Mouse (Mus musculus) embryonic facial prominence, embryonic 12.5 days (tissue): ENCODE results near the gene Tdp1. TPM values are rescaled to one million over a fixed set of nuclear protein-coding genes. Genes with fewer than 3 reads are reported as not detected.

Experiments used
- ATAC-seq: fragments of 200-750 bp; cut with Nextera tagmentation; 2 replicates; pipeline ENCODE4 v1.8.0; 2017; ENCODE audit not compliant: insufficient number of reproducible peaks, insufficient read depth, low FRiP score, low TSS enrichment
- H3K27ac ChIP-seq: fragments of 300-500 bp; sonication (generic); 2 replicates; pipeline ENCODE4 v1.5.1; 2016; ENCODE audit warnings: mild to moderate bottlenecking
- H3K27me3 ChIP-seq: fragments of 300-500 bp; sonication (generic); 2 replicates; pipeline ENCODE4 v1.6.1; 2016; ENCODE audit warnings: mild to moderate bottlenecking, moderate library complexity
- H3K36me3 ChIP-seq: fragments of 300-500 bp; sonication (generic); 2 replicates; pipeline ENCODE4 v1.6.1; 2016; ENCODE audit warnings: mild to moderate bottlenecking
- H3K4me1 ChIP-seq: fragments of 300-500 bp; sonication (generic); 2 replicates; pipeline ENCODE4 v1.6.1; 2016
- H3K4me2 ChIP-seq: fragments of 300-500 bp; sonication (generic); replicated peaks from 2 replicates; pipeline ENCODE4 v1.6.1; 2016; ENCODE audit warnings: mild to moderate bottlenecking, moderate library complexity
- H3K4me3 ChIP-seq: fragments of 300-500 bp; sonication (generic); 2 replicates; pipeline ENCODE4 v1.5.1; 2016; ENCODE audit warnings: mild to moderate bottlenecking
- H3K9ac ChIP-seq: fragments of 300-500 bp; sonication (generic); 2 replicates; pipeline ENCODE4 v1.6.1; 2016; ENCODE audit warnings: mild to moderate bottlenecking, moderate library complexity
- H3K9me3 ChIP-seq: fragments of 300-500 bp; sonication (generic); 2 replicates; pipeline ENCODE4 v1.6.1; 2016; ENCODE audit warnings: mild to moderate bottlenecking, moderate library complexity
- WGBS: fragments of 180-500 bp; shearing (Covaris S2); methylation state at CpG from one replicate; pipeline ENCODE4 v1.1.7; 2016; 5-methylcytosine and 5-hydroxymethylcytosine counted together
- polyA plus RNA-seq: library from polyadenylated mRNA; unstranded; fragments of >200 nt; fragmentation: Nextera tagmentation; extraction: Ambion mirVana; gene quantifications from 2 replicates; pipeline ENCODE4 v1.2.1, GENCODE M21; 2016

Gene Tdp1
- polyA plus RNA-seq: 71.5 and 76.6 TPM in 2 replicates

DNA sequence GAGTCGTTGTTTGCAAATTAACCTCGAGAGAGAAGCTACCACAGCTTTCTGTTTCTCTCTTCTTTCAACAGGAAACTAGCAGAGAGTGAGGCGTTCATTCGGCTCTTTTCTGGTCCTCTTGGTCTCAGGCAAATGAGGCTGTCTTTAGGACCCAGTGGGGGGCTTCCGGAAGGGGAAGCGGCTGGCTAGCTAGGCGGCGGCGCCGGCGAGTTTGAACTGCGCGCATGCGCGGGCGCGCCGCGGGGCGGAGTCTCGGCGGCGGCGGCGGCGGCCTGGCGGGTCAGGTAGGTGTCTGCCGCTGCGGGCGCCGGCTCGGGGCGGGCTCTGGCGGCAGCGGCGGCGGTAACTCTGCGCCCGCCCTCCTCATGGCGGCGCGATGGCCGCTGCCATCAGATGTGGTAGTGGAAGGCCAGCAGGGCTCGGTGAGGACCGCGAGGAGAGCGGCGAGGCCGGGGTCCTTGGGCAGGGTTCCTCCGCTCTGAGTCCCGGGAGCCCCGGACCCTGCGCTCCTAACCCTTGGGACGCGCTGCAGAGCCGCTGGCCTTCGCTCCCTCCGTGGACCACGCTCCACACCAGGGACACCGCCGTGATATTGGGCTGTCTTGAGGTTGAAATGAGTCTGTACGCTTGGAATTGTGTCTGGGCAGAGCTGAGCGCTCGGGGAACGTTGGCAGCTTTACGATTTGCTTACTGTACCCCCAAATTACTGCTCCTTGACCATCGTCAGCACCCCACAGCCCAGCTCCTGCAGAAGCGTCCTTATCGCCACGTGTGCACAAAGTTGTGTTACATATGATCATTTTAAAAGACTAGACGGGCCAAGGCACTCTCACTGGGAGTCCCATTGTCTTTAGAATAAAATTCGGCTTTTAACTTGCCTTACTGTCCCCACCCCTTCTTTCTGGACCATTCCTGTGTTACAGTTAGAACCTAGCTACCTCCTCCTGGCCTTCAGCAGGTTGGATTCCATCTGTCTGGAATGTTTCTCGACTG lies at the start of gene Tdp1, which contains the start of gene Efcab11:
Gene Tdp1 (plus strand): TSS at position 249 of the 993 bp plus-strand sequence.
Gene Efcab11 (minus strand): TSS at position 171 of the 993 bp plus-strand sequence.
- peak; percentile 83 for ATAC-seq
- no peaks in the 10 kb centered on the region for H3K27me3 ChIP-seq
- WGBS: under 1% methylated on average over 73 of the region's 73 CpGs
- H3K9ac ChIP-seq: peak within 1 kb of the TSS; percentile 90
- peak within 1 kb of the TSS; percentile 89 for H3K27ac ChIP-seq
- H3K4me1 ChIP-seq: peaks cover 18% of the 10 kb centered on the region
- H3K4me3 ChIP-seq: peak within 1 kb of the TSS; percentile 86
- peak within 1 kb of the TSS; percentile 91 for H3K4me2 ChIP-seq
- H3K9me3 ChIP-seq: no peaks in the 10 kb centered on the region
- H3K36me3 ChIP-seq: 0 out of 2 replicates have a peak, but pooled peaks cover 4% of the 10 kb centered on the region

DNA sequence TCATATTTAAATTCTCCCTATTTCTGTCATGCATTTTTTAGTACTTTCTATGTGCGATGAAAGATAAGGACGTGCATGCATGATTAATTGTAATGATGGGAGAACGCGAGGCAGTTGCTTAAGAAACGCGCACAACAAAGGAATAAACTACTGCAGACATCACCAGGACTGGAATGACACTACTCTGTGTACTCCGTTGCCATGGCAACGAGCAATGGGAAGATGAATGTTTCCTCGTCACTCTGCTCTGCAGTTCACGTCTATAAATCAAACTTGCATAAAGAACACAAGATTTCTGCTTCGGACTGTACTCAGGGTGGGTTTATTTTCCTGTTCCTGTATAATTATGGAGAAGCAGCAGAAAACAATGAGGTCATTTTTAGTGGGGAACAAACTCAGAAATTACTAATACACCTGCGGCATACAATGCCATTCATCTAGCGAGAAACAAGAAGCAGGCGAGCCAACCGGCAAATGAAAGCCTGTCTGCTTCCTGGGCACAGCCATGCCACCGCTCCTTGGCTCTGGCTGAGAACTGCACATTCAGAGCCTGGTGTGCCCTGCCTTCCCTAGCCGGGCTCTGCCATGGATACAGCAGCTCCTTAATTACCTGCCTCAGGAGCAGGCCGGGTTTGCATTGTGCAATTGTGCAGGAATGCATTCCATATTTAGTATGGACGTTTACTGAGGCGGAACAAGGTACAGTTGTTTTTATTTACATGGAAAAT lies 47.7 kb upstream of the Tdp1 start:
- H3K4me2 ChIP-seq: no peak overlapping the region
- no peak overlapping the region for H3K9ac ChIP-seq
- H3K9me3 ChIP-seq: peaks cover 4% of the 10 kb centered on the region; the same call in 1 of the 2 replicates
- no peaks in the 10 kb centered on the region for H3K27me3 ChIP-seq
- H3K4me3 ChIP-seq: no peak overlapping the region
- no peak overlapping the region for H3K27ac ChIP-seq
- H3K36me3 ChIP-seq: peaks cover 4% of the 10 kb centered on the region; the same call in 1 of the 2 replicates
- 0 out of 2 replicates have a peak, but pooled peaks cover 3% of the 10 kb centered on the region for H3K4me1 ChIP-seq
- no peak for ATAC-seq
- WGBS: 81% methylated on average over 20 of the region's 20 CpGs

- H3K4me3 ChIP-seq: no peak overlapping the region
- peaks cover 4% of the 10 kb centered on the region; the same call in 1 of the 2 replicates for H3K36me3 ChIP-seq
- no peaks in the 10 kb centered on the region for H3K27me3 ChIP-seq
- H3K4me2 ChIP-seq: no peak overlapping the region
- no peak for ATAC-seq
- H3K4me1 ChIP-seq: 0 out of 2 replicates have a peak, but pooled peaks cover 3% of the 10 kb centered on the region
- no peak overlapping the region for H3K27ac ChIP-seq
- H3K9ac ChIP-seq: no peak overlapping the region
- peaks cover 4% of the 10 kb centered on the region; the same call in 1 of the 2 replicates for H3K9me3 ChIP-seq
- 82% methylated on average over 5 of the region's 5 CpGs for WGBS
These were observed 46.8 kb upstream of the Tdp1 start for GRCm38 (mm10) chr12:99837528-99837927.

- WGBS: 71% methylated on average over 11 of the region's 11 CpGs
These were observed 46.2 kb upstream of the Tdp1 start for GRCm38 (mm10) chr12:99838109-99838508.

DNA sequence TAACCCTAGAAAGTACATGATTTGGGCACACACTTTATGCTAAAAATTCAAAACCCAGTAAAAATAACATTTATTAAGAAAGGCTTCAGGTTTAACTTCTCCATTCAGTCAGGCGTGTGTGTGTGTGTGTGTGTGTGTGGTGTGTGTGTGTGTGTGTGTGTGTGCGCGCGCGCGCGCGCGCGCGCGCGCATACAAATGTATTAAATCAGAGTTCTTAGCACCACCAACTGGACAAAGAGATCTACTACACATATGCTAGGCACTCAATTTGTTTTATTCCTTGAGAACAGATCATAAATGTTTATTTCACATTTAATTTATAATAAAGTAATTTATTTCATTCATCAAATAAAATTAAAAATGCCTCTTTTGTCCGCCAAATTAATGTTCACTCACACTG lies 45.6 kb upstream of the Tdp1 start:
- Histone ChIP-seq H3K4me2 (no peak overlapping the region), H3K27ac (no peak overlapping the region), H3K9ac (no peak overlapping the region), H3K4me1 (0 out of 2 replicates have a peak, but pooled peaks cover 3% of the 10 kb centered on the region), H3K36me3 (no peaks in the 10 kb centered on the region), H3K9me3 (no peaks in the 10 kb centered on the region), H3K27me3 (no peaks in the 10 kb centered on the region), H3K4me3 (no peak overlapping the region)
- 80% methylated on average over 14 of the region's 14 CpGs for WGBS
- no peak for ATAC-seq

More at GRCm38 (mm10) chr12:99838109-99838508, 46.2 kb upstream of the Tdp1 start:
- no peak for ATAC-seq
- no peak overlapping the region for H3K27ac ChIP-seq
- peaks cover 3% of the 10 kb centered on the region; the same call in 1 of the 2 replicates for H3K36me3 ChIP-seq
- no peaks in the 10 kb centered on the region for H3K27me3 ChIP-seq
- peaks cover 4% of the 10 kb centered on the region; the same call in 1 of the 2 replicates for H3K9me3 ChIP-seq
- H3K4me3 ChIP-seq: no peak overlapping the region
- H3K9ac ChIP-seq: no peak overlapping the region
- H3K4me2 ChIP-seq: no peak overlapping the region
- 0 out of 2 replicates have a peak, but pooled peaks cover 3% of the 10 kb centered on the region for H3K4me1 ChIP-seq

GRCm38 (mm10) chr12:99844951-99845350 lies 39.4 kb upstream of the Tdp1 start:
- Histone ChIP-seq H3K9me3 (no peaks in the 10 kb centered on the region), H3K4me3 (no peak overlapping the region), H3K27me3 (no peaks in the 10 kb centered on the region), H3K27ac (no peak overlapping the region), H3K36me3 (no peaks in the 10 kb centered on the region), H3K4me1 (no peaks in the 10 kb centered on the region), H3K9ac (no peak overlapping the region), H3K4me2 (no peak overlapping the region)
- WGBS: 91% methylated on average over 8 of the region's 8 CpGs
- ATAC-seq: no peak

GRCm38 (mm10) chr12:99849996-99850395 lies 34.3 kb upstream of the Tdp1 start:
- Histone ChIP-seq H3K36me3 (no peaks in the 10 kb centered on the region), H3K9me3 (no peaks in the 10 kb centered on the region), H3K4me2 (no peak overlapping the region), H3K27ac (no peak overlapping the region), H3K27me3 (no peaks in the 10 kb centered on the region), H3K4me1 (no peaks in the 10 kb centered on the region), H3K9ac (no peak overlapping the region), H3K4me3 (no peak overlapping the region)
- no peak for ATAC-seq
- 87% methylated on average over 2 of the region's 2 CpGs for WGBS

GRCm38 (mm10) chr12:99853323-99854258 lies 30.7 kb upstream of the Tdp1 start:
- WGBS: 79% methylated on average over 14 of the region's 14 CpGs

DNA sequence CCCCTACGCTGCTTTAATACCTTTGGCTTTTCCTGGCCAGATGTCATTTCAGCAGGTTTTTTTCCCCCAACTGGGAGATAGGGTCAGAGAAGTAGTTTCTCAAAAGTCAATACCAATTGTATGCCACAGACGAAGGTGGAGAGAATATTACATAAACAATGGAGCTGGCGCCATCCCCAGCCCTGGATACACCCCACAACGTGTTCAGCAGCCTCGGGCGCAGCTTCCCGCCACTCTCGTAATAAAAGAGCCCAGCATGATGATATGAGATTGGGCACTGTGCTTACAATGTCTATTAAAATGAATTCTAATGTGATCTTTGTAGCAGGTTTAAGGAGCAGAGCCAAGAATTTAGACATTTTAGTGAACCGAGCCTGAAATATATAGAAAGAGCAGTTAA lies 28.3 kb upstream of the Tdp1 start:
- H3K4me2 ChIP-seq: no peak overlapping the region
- no peak overlapping the region for H3K4me3 ChIP-seq
- H3K9ac ChIP-seq: no peak overlapping the region
- ATAC-seq: no peak
- H3K9me3 ChIP-seq: no peaks in the 10 kb centered on the region
- no peaks in the 10 kb centered on the region for H3K27me3 ChIP-seq
- no peaks in the 10 kb centered on the region for H3K4me1 ChIP-seq
- 81% methylated on average over 9 of the region's 9 CpGs for WGBS
- H3K27ac ChIP-seq: no peak overlapping the region
- H3K36me3 ChIP-seq: no peaks in the 10 kb centered on the region

More at GRCm38 (mm10) chr12:99853323-99854258, 30.7 kb upstream of the Tdp1 start:
- Histone ChIP-seq H3K36me3 (no peaks in the 10 kb centered on the region), H3K27ac (no peak overlapping the region), H3K9me3 (no peaks in the 10 kb centered on the region), H3K4me1 (no peaks in the 10 kb centered on the region), H3K27me3 (no peaks in the 10 kb centered on the region), H3K4me3 (no peak overlapping the region), H3K4me2 (no peak overlapping the region), H3K9ac (no peak overlapping the region)
- ATAC-seq: no peak

DNA sequence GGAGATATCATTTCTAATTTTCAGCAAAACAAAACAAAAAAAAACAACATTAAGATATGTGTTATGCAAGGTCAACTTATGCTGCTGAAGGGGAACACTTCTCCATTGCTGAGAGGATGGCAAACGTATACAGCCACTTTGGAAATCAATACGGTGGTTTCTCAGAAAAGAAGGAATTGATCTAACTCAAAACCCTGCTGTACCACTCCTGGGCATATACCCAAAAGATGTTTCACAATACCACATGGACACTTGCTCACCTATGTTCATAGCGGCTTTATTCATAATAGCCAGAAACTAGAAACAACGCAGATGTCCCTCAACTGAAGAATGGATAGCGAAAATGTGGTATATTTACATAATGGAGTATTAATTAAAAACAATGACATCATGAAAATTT lies 25.7 kb upstream of the Tdp1 start:
- H3K9me3 ChIP-seq: no peaks in the 10 kb centered on the region
- no peak overlapping the region for H3K4me3 ChIP-seq
- WGBS: 93% methylated on average over 5 of the region's 5 CpGs
- H3K36me3 ChIP-seq: no peaks in the 10 kb centered on the region
- no peak overlapping the region for H3K27ac ChIP-seq
- no peak overlapping the region for H3K4me2 ChIP-seq
- no peaks in the 10 kb centered on the region for H3K4me1 ChIP-seq
- H3K27me3 ChIP-seq: no peaks in the 10 kb centered on the region
- H3K9ac ChIP-seq: no peak overlapping the region
- no peak for ATAC-seq
